In the genomic region with DNA sequence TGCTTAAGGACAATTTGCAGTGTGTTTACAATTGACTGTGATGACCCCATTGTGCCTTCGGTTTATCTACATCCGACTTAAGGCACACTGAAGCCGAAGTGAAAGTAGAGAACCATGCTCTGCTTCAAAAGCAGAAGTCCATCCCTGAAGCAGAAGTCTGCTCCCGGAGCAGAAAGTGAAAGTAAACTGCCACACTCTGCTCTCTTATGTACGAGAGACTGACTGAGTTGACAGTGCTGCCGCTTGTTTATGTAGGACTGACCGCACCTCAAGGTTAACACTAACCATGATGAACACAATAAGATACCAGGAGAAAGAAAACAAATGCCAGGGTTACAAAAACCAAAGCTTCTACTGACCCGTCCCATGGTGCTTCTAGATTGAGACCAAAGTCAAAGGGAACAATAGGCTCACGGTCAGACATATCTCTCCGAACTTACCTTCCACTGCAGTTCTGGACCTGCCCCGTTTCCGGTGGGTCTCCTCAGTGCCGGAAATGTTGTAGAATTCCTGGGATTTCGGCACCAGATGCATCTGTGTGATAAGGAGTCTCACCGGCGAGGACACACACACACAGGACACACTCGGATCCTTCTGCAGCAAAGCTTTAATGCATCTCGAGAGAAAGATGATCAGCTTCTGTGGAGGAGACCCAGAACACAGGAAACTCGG, we compare ENCODE assay signal across 8 mouse cellular contexts.
DNase-seq lines count a peak whose midpoint lies in the region; ATAC-seq and TF ChIP-seq lines count a peak whose summit lies in the region.
"Not testable (repeated sequence)": the region's sequence is repeated elsewhere in the genome, so short reads cannot be mapped to it uniquely, and the experiment has no call there.

No protein-coding gene starts in this region.

- not testable (repeated sequence) for H3K27me3 ChIP-seq in MEL (ENCODE audit: control insufficient read depth in 1 of 2, insufficient read depth in 2 of 2, low read length in 2 of 2); liver, embryonic 13.5 days; megakaryocyte, embryonic 14.5 days (replicated peaks); stomach, embryonic 16.5 days (ENCODE audit: control insufficient read depth, insufficient read depth, low read length)

- 25% methylated on average over 19 of the region's 19 CpGs for WGBS in bone marrow, adult 2 months
- WGBS in liver, embryonic 13.5 days (ENCODE audit: insufficient replicate concordance), result 63% methylated on average over 19 of the region's 19 CpGs
- WGBS in stomach, embryonic 16.5 days, result 87% methylated on average over 18 of the region's 19 CpGs

- DNase-seq in 3134 (ENCODE audit: extremely low read depth, insufficient read length, low spot score) (peak; percentile 18), MEL (ENCODE audit: low read depth, low spot score) (peak; percentile 95)
- DNase-seq in heart, adult 8-10 months (ENCODE audit: low spot score), result peak; percentile 4
- not testable (repeated sequence) for DNase-seq in liver, embryonic 13.5 days
- DNase-seq in ovary, postnatal 36 days (ENCODE audit: low spot score), result peak; percentile 10

- TF ChIP-seq POLR2A in MEL (IDR thresholded peaks at IDR 0.05; ENCODE audit: control insufficient read depth in 1 of 2, insufficient read depth in 1 of 2, low read depth in 1 of 2, low read length in 2 of 2, poor library complexity in 1 of 2), result 0 out of 4 replicates have a peak, but pooled peaks of 1 of the 2 experiments have one; percentile 45
- not testable (repeated sequence) for TF ChIP-seq POLR2A in bone marrow, adult 2 months (IDR thresholded peaks at IDR 0.05; ENCODE audit: borderline replicate concordance, control insufficient read depth, low read depth, low read length)

- peaks cover 2 to 17% of the 10 kb centered on the region in 2 experiments for H3K36me3 ChIP-seq in MEL (ENCODE audit: control insufficient read depth in 1 of 2, insufficient read depth in 2 of 2, low read length in 2 of 2)
- not testable (repeated sequence) for H3K36me3 ChIP-seq in liver, embryonic 13.5 days; megakaryocyte, embryonic 14.5 days (replicated peaks; ENCODE audit: low read length); stomach, embryonic 16.5 days (ENCODE audit: control insufficient read depth, insufficient read depth, low read length)

- not testable (repeated sequence) for TF ChIP-seq RAD21 in MEL (IDR thresholded peaks at IDR 0.05; ENCODE audit: low read depth, low read length)

- not testable (repeated sequence) for H3K9me3 ChIP-seq in MEL (replicated peaks; ENCODE audit: insufficient read depth, low read length); liver, embryonic 13.5 days (replicated peaks); megakaryocyte, embryonic 14.5 days; stomach, embryonic 16.5 days (replicated peaks; ENCODE audit: control insufficient read depth, low read length)

- H3K27ac ChIP-seq in MEL (ENCODE audit: control insufficient read depth, low read depth, low read length), result peak overlapping the region; percentile 91
- peak overlapping the region; percentile 71 for H3K27ac ChIP-seq in bone marrow, adult 2 months (ENCODE audit: control insufficient read depth, insufficient read depth, low read depth, low read length, poor library complexity)
- H3K27ac ChIP-seq in liver, embryonic 13.5 days; stomach, embryonic 16.5 days (ENCODE audit: low read length): not testable (repeated sequence)

- peak overlapping the region; percentile 67 for H3K9ac ChIP-seq in MEL (ENCODE audit: control insufficient read depth, low read depth, low read length, poor library complexity, severe bottlenecking)
- H3K9ac ChIP-seq in liver, embryonic 13.5 days; stomach, embryonic 16.5 days (ENCODE audit: low read length): not testable (repeated sequence)

- H3K4me2 ChIP-seq in liver, embryonic 13.5 days, result not testable (repeated sequence)
- 0 out of 2 replicates have a peak overlapping the region, but pooled peaks have one; percentile 12 for H3K4me2 ChIP-seq in stomach, embryonic 16.5 days (ENCODE audit: low read depth, low read length)

- H3K4me3 ChIP-seq in MEL (ENCODE audit: control insufficient read depth in 1 of 2, insufficient read depth in 1 of 2, low read depth in 2 of 2, low read length in 2 of 2), result peak overlapping the region; percentile 61 to 68
- H3K4me3 ChIP-seq in bone marrow, adult 2 months (replicated peaks; ENCODE audit: control insufficient read depth, low read depth, low read length), result peak overlapping the region; percentile 74
- 0 out of 2 replicates have a peak overlapping the region, but pooled peaks have one; percentile 7 for H3K4me3 ChIP-seq in liver, embryonic 13.5 days (replicated peaks)
- peak overlapping the region; percentile 92 for H3K4me3 ChIP-seq in megakaryocyte, embryonic 14.5 days (replicated peaks)
- H3K4me3 ChIP-seq in stomach, embryonic 16.5 days (replicated peaks; ENCODE audit: low read length), result not testable (repeated sequence)

- not testable (repeated sequence) for H3K4me1 ChIP-seq in MEL (ENCODE audit: control insufficient read depth in 1 of 2, insufficient read depth in 2 of 2, low read length in 2 of 2); bone marrow, adult 2 months (ENCODE audit: control insufficient read depth, insufficient read depth, low read length); liver, embryonic 13.5 days (replicated peaks); megakaryocyte, embryonic 14.5 days; stomach, embryonic 16.5 days (ENCODE audit: control insufficient read depth, insufficient read depth, low read length)

- ATAC-seq in liver, embryonic 13.5 days (ENCODE audit: low read depth); stomach, embryonic 16.5 days (ENCODE audit: insufficient read depth, low FRiP score): not testable (repeated sequence)

- not testable (repeated sequence) for H3K79me2 ChIP-seq in MEL (ENCODE audit: control insufficient read depth, insufficient read depth, low read length, poor library complexity)

- not testable (repeated sequence) for TF ChIP-seq CTCF in MEL (IDR thresholded peaks at IDR 0.05 in 2 of 3, conservative IDR thresholded peaks at IDR 0.05 in 1 of 3; ENCODE audit: control insufficient read depth in 1 of 3, insufficient read depth in 1 of 3, low read depth in 2 of 3, low read length in 3 of 3, poor library complexity in 1 of 3, severe bottlenecking in 1 of 3); bone marrow, adult 2 months (IDR thresholded peaks at IDR 0.05; ENCODE audit: control insufficient read depth, insufficient read depth, low read length)

- TF ChIP-seq EP300 in MEL (IDR thresholded peaks at IDR 0.05; ENCODE audit: low read depth in 1 of 2, low read length in 2 of 2), result peak in 1 of 2 experiments; percentile 5; a peak in 1 of 4 replicates

TF ChIP-seq in MEL, 35 proteins besides CTCF, POLR2A, EP300 and RAD21:
- TF ChIP-seq SIN3A (IDR thresholded peaks at IDR 0.05; ENCODE audit: low read length), result peak; percentile 47
- TF ChIP-seq MXI1 (IDR thresholded peaks at IDR 0.05; ENCODE audit: low read depth, low read length), result peak; percentile 93
- TF ChIP-seq POLR2AphosphoS5 (IDR thresholded peaks at IDR 0.05; ENCODE audit: borderline replicate concordance, low read depth, low read length), result peak; percentile 58; the same call in 1 of the 2 replicates
- TF ChIP-seq MAX (IDR thresholded peaks at IDR 0.05; ENCODE audit: low read length), result peak; percentile 70; the same call in 1 of the 2 replicates
- TF ChIP-seq ETS1 (IDR thresholded peaks at IDR 0.05; ENCODE audit: low read depth, low read length), result peak; percentile 91
TF ChIP-seq in MEL: peak in this region for 5; not testable (repeated sequence) for 30.
